Mouse (Mus musculus) spleen, adult 2 months (tissue): ENCODE measurements around the gene Paqr4.

Experiments
- CTCF ChIP-seq: fragments of 200-500 bp; IDR thresholded peaks from 2 replicates; pipeline ENCODE4 v1.5.1; 2011; ENCODE audit warnings: mild to moderate bottlenecking, inconsistent platforms; ENCODE audit not compliant: insufficient read depth, insufficient read length, insufficient replicate concordance; ENCODE audit errors: extremely low read depth
- POLR2A ChIP-seq: fragments of 200-500 bp; IDR thresholded peaks from 2 replicates; pipeline ENCODE4 v1.6.1; 2011; ENCODE audit warnings: low read depth, low read length, inconsistent platforms

- TF ChIP-seq POLR2A (no peak), CTCF (no peak)
These were observed 20.5 kb upstream of the Paqr4 start for GRCm38 (mm10) chr17:23761155-23761554.
